Mouse (Mus musculus): ENCODE results near the gene Nptxr. TPM values are rescaled to one million over a fixed set of nuclear protein-coding genes. Genes with fewer than 3 reads are reported as not detected.
A peak's percentile ranks its signal among the peaks of the same experiment; 100 is the strongest.

The Nptxr gene
- polyA plus RNA-seq, 1 experiment from 2014 or later = 7.6 TPM

- Histone ChIP-seq H3K27me3 (replicated peaks; ENCODE audit: control insufficient read depth, insufficient read depth, low read length) (peaks cover 15% of the 10 kb centered on the region; the same call in 1 of the 2 replicates), H3K4me2 (ENCODE audit: low read length) (no peak overlapping the region), H3K27ac (ENCODE audit: low read depth, low read length) (no peak overlapping the region), H3K9ac (ENCODE audit: low read length) (no peak overlapping the region), H3K4me3 (ENCODE audit: low read depth, low read length) (no peak overlapping the region), H3K36me3 (ENCODE audit: control insufficient read depth, insufficient read depth, low read length) (no peaks in the 10 kb centered on the region), H3K9me3 (replicated peaks; ENCODE audit: control insufficient read depth, low read length) (no peaks in the 10 kb centered on the region), H3K4me1 (ENCODE audit: control insufficient read depth, insufficient read depth, low read length) (peaks cover under 1% of the 10 kb centered on the region; the same call in 1 of the 2 replicates)
- 69% methylated on average over 3 of the region's 3 CpGs for WGBS
- DNase-seq (ENCODE audit: low spot score) (no peak), ATAC-seq (no peak)
Measured at GRCm38 (mm10) chr15:79810061-79810460, 5.5 kb upstream of the Nptxr start.

DNA sequence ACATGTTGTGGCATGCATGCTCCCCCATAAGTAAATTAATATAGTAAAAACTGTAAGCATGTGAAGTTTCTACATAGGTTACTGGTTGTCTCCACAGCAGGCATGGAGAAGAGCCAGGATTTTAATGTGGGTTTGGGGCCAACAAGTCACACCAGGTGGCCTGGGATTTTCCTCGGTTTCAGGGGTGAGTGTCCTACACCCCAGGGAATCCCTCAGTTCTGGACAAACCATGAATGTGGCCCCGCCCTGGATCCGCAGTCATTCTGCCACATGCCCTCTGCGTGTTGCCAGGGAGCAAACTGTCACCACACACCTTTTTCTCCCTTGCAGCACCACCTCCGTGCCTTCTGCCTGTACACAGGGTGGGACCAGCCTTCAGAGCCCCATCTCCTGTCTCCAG is 4.1 kb upstream of the Nptxr start:
- H3K9ac ChIP-seq (ENCODE audit: low read length) = no peak overlapping the region
- H3K4me2 ChIP-seq (ENCODE audit: low read length) = no peak overlapping the region
- H3K4me3 ChIP-seq (ENCODE audit: low read depth, low read length) = no peak overlapping the region
- no peak overlapping the region for H3K27ac ChIP-seq (ENCODE audit: low read depth, low read length)
- WGBS = 57% methylated on average over 5 of the region's 5 CpGs
- DNase-seq (ENCODE audit: low spot score) (no peak), ATAC-seq (no peak)
- peaks cover 4% of the 10 kb centered on the region for H3K4me1 ChIP-seq (ENCODE audit: control insufficient read depth, insufficient read depth, low read length)
- no peaks in the 10 kb centered on the region for H3K36me3 ChIP-seq (ENCODE audit: control insufficient read depth, insufficient read depth, low read length)
- peaks cover 25% of the 10 kb centered on the region for H3K27me3 ChIP-seq (replicated peaks; ENCODE audit: control insufficient read depth, insufficient read depth, low read length)
- H3K9me3 ChIP-seq (replicated peaks; ENCODE audit: control insufficient read depth, low read length) = no peaks in the 10 kb centered on the region

DNA sequence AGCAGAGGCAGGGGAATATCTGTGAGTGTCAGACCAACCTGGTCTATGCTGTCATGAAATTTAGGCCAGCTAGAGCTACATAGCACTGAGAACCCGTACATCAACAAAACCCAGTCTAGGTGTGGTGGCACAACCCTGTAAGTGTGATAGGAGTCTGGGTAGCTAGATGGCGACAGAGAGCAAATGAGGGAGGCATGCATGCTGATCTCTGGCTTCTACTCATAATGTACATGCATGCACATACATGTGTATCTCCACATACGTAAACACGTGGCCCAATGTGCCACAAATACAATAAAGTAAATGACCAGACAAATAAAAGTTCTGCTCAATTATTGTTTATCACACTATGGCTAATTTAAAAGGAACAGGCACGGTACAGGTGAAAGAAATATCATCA is 3.5 kb upstream of the Nptxr start:
- 28% methylated on average over 5 of the region's 5 CpGs for WGBS

GRCm38 (mm10) chr15:79807050-79807449 is 2.5 kb upstream of the Nptxr start:
- DNase-seq (ENCODE audit: low spot score) (no peak), ATAC-seq (no peak)
- H3K9me3 ChIP-seq (replicated peaks; ENCODE audit: control insufficient read depth, low read length) = no peaks in the 10 kb centered on the region
- no peak overlapping the region for H3K9ac ChIP-seq (ENCODE audit: low read length)
- peaks cover 4% of the 10 kb centered on the region for H3K4me1 ChIP-seq (ENCODE audit: control insufficient read depth, insufficient read depth, low read length)
- H3K36me3 ChIP-seq (ENCODE audit: control insufficient read depth, insufficient read depth, low read length) = no peaks in the 10 kb centered on the region
- H3K27me3 ChIP-seq (replicated peaks; ENCODE audit: control insufficient read depth, insufficient read depth, low read length) = peaks cover 38% of the 10 kb centered on the region
- H3K4me2 ChIP-seq (ENCODE audit: low read length) = no peak overlapping the region
- no peak overlapping the region for H3K4me3 ChIP-seq (ENCODE audit: low read depth, low read length)
- WGBS = 40% methylated on average over 1 of the region's 1 CpGs
- H3K27ac ChIP-seq (ENCODE audit: low read depth, low read length) = no peak overlapping the region

More for the DNA sequence above, 3.5 kb upstream of the Nptxr start:
- Histone ChIP-seq H3K9ac (ENCODE audit: low read length) (no peak overlapping the region), H3K4me1 (ENCODE audit: control insufficient read depth, insufficient read depth, low read length) (peaks cover 4% of the 10 kb centered on the region), H3K27ac (ENCODE audit: low read depth, low read length) (no peak overlapping the region), H3K36me3 (ENCODE audit: control insufficient read depth, insufficient read depth, low read length) (no peaks in the 10 kb centered on the region), H3K4me3 (ENCODE audit: low read depth, low read length) (no peak overlapping the region), H3K4me2 (ENCODE audit: low read length) (no peak overlapping the region), H3K9me3 (replicated peaks; ENCODE audit: control insufficient read depth, low read length) (no peaks in the 10 kb centered on the region), H3K27me3 (replicated peaks; ENCODE audit: control insufficient read depth, insufficient read depth, low read length) (peaks cover 31% of the 10 kb centered on the region)
- DNase-seq (ENCODE audit: low spot score) (peak; percentile 78), ATAC-seq (no peak)

DNA sequence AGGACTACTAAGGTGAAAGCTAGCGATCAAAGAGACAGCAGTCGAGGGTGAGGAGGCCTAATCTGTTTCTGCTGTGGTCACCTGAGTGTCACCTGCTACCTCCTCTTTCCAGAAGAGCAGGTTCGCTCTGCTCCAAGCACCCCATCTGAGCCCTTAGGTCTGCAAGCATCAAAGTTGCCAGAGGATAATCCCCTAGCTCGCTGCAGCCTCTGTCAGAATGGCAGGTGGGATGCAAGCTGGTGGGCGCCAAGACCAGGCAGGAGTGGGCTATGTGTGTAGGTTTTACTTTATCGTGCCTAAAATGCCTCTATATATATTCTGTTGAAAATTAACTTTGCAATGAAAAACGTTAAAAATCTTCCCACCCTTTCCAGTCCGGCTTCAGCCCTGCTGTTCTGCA is 680 bp upstream of the Nptxr start:
- no peak for DNase-seq (ENCODE audit: low spot score)
- 19% methylated on average over 8 of the region's 8 CpGs for WGBS
- H3K9me3 ChIP-seq (replicated peaks; ENCODE audit: control insufficient read depth, low read length) = no peaks in the 10 kb centered on the region
- peaks cover 45% of the 10 kb centered on the region for H3K27me3 ChIP-seq (replicated peaks; ENCODE audit: control insufficient read depth, insufficient read depth, low read length)
- no peak overlapping the region for H3K27ac ChIP-seq (ENCODE audit: low read depth, low read length)
- H3K9ac ChIP-seq (ENCODE audit: low read length) = peak overlapping the region; percentile 68
- no peak overlapping the region; the same call in 1 of the 2 replicates for H3K4me3 ChIP-seq (ENCODE audit: low read depth, low read length)
- H3K36me3 ChIP-seq (ENCODE audit: control insufficient read depth, insufficient read depth, low read length) = no peaks in the 10 kb centered on the region
- peak overlapping the region; percentile 72 for H3K4me2 ChIP-seq (ENCODE audit: low read length)
- H3K4me1 ChIP-seq (ENCODE audit: control insufficient read depth, insufficient read depth, low read length) = peaks cover 4% of the 10 kb centered on the region
- ATAC-seq = no peak

DNA sequence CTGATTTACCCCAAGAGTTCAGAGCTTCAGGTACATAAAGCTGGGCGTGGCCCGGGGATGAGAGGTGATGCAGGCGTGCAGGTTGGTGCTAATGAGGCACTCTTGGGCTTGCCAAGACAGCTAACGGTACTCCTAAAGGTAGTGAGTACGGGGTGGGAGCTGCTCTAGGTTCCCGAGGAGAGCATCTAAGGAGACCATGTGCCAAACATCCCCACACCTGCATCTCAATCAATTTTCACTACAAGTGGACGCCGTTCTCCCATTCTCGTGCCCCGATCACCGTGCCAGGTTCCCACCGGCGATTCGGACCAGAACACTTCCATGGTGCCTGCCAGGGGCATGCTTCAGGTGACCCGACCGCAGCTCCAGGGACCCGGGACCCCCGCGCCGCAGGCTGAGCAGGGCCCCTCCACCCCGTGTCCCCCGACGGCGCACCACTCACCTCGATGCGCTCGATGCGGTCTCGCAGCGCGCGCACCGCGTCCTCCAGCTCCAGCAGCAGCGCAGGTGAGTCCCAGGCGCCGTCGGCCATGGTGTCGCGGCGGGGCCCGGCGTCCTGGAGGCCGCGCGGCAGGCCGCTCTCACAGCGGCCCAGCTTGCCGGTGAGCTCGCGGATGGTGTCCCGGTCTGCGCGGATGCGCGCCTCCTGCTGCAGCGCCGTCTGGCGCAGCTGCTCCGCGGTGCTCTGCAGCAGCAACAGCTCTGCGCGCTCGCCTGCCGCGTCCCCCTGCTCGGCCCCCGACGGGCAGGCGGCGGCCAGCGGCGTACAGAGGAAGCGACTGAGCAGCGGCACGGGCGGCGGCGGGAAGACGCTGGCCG is 824 bp downstream of the Nptxr start:
- WGBS = 6% methylated on average over 79 of the region's 81 CpGs
- ATAC-seq = peak; percentile 73

GRCm38 (mm10) chr15:79802304-79802703 is 2.3 kb downstream of the Nptxr start:
- H3K9ac ChIP-seq (ENCODE audit: low read length) = no peak overlapping the region
- no peaks in the 10 kb centered on the region for H3K36me3 ChIP-seq (ENCODE audit: control insufficient read depth, insufficient read depth, low read length)
- DNase-seq (ENCODE audit: low spot score) (no peak), ATAC-seq (no peak)
- no peak overlapping the region for H3K4me2 ChIP-seq (ENCODE audit: low read length)
- H3K4me1 ChIP-seq (ENCODE audit: control insufficient read depth, insufficient read depth, low read length) = peaks cover 4% of the 10 kb centered on the region
- no peak overlapping the region for H3K4me3 ChIP-seq (ENCODE audit: low read depth, low read length)
- peaks cover 45% of the 10 kb centered on the region for H3K27me3 ChIP-seq (replicated peaks; ENCODE audit: control insufficient read depth, insufficient read depth, low read length)
- H3K27ac ChIP-seq (ENCODE audit: low read depth, low read length) = no peak overlapping the region
- H3K9me3 ChIP-seq (replicated peaks; ENCODE audit: control insufficient read depth, low read length) = no peaks in the 10 kb centered on the region
- WGBS = 46% methylated on average over 4 of the region's 4 CpGs

More for the DNA sequence above, 824 bp downstream of the Nptxr start:
- Histone ChIP-seq H3K9me3 (replicated peaks; ENCODE audit: control insufficient read depth, low read length) (no peaks in the 10 kb centered on the region), H3K4me2 (ENCODE audit: low read length) (peak overlapping the region; percentile 72), H3K4me3 (ENCODE audit: low read depth, low read length) (peak overlapping the region; percentile 56), H3K27ac (ENCODE audit: low read depth, low read length) (peak overlapping the region; percentile 27; the same call in 1 of the 2 replicates), H3K9ac (ENCODE audit: low read length) (peak overlapping the region; percentile 68), H3K36me3 (ENCODE audit: control insufficient read depth, insufficient read depth, low read length) (no peaks in the 10 kb centered on the region), H3K27me3 (replicated peaks; ENCODE audit: control insufficient read depth, insufficient read depth, low read length) (peaks cover 45% of the 10 kb centered on the region), H3K4me1 (ENCODE audit: control insufficient read depth, insufficient read depth, low read length) (peaks cover 4% of the 10 kb centered on the region)
- peak; percentile 69 for DNase-seq (ENCODE audit: low spot score)

GRCm38 (mm10) chr15:79801646-79802045 is 2.9 kb downstream of the Nptxr start:
- no peak for DNase-seq (ENCODE audit: low spot score)
- Histone ChIP-seq H3K9ac (ENCODE audit: low read length) (no peak overlapping the region), H3K27ac (ENCODE audit: low read depth, low read length) (no peak overlapping the region), H3K4me2 (ENCODE audit: low read length) (no peak overlapping the region), H3K9me3 (replicated peaks; ENCODE audit: control insufficient read depth, low read length) (no peaks in the 10 kb centered on the region), H3K4me1 (ENCODE audit: control insufficient read depth, insufficient read depth, low read length) (peaks cover 4% of the 10 kb centered on the region), H3K36me3 (ENCODE audit: control insufficient read depth, insufficient read depth, low read length) (no peaks in the 10 kb centered on the region), H3K27me3 (replicated peaks; ENCODE audit: control insufficient read depth, insufficient read depth, low read length) (peaks cover 38% of the 10 kb centered on the region), H3K4me3 (ENCODE audit: low read depth, low read length) (no peak overlapping the region)
- WGBS = 77% methylated on average over 2 of the region's 2 CpGs
- no peak for ATAC-seq

GRCm38 (mm10) chr15:79800701-79801100 is 3.9 kb downstream of the Nptxr start:
- H3K27me3 ChIP-seq (replicated peaks; ENCODE audit: control insufficient read depth, insufficient read depth, low read length) = peaks cover 34% of the 10 kb centered on the region
- H3K9me3 ChIP-seq (replicated peaks; ENCODE audit: control insufficient read depth, low read length) = no peaks in the 10 kb centered on the region
- H3K4me3 ChIP-seq (ENCODE audit: low read depth, low read length) = no peak overlapping the region
- WGBS = 66% methylated on average over 11 of the region's 11 CpGs
- no peak overlapping the region for H3K27ac ChIP-seq (ENCODE audit: low read depth, low read length)
- ATAC-seq (no peak), DNase-seq (ENCODE audit: low spot score) (no peak)
- no peak overlapping the region for H3K9ac ChIP-seq (ENCODE audit: low read length)
- H3K36me3 ChIP-seq (ENCODE audit: control insufficient read depth, insufficient read depth, low read length) = no peaks in the 10 kb centered on the region
- H3K4me2 ChIP-seq (ENCODE audit: low read length) = no peak overlapping the region
- H3K4me1 ChIP-seq (ENCODE audit: control insufficient read depth, insufficient read depth, low read length) = peaks cover 4% of the 10 kb centered on the region
